Mouse (Mus musculus) right cerebral cortex, adult 18-20 months (tissue): ENCODE measurements around the gene Mvp.

Experiments used
- DNase-seq: peaks from one replicate; pipeline ENCODE4 v3.0.0; 2022; ENCODE audit warnings: mixed read lengths

The Mvp gene

GRCm38 (mm10) chr7:126986319-126986718 lies 28.1 kb downstream of the Mvp start:
- peak; percentile 67 for DNase-seq

GRCm38 (mm10) chr7:126984667-126985444 lies 29.6 kb downstream of the Mvp start:
- peak; percentile 75 for DNase-seq

GRCm38 (mm10) chr7:126983113-126983512 lies 31.3 kb downstream of the Mvp start:
- DNase-seq = no peak

GRCm38 (mm10) chr7:126982054-126982453 lies 32.4 kb downstream of the Mvp start:
- DNase-seq = no peak

GRCm38 (mm10) chr7:126981601-126982000 lies 32.8 kb downstream of the Mvp start:
- DNase-seq = no peak

GRCm38 (mm10) chr7:126978841-126979240 lies 35.6 kb downstream of the Mvp start:
- DNase-seq = no peak

GRCm38 (mm10) chr7:126976878-126977459 lies 37.5 kb downstream of the Mvp start:
- no peak for DNase-seq

GRCm38 (mm10) chr7:126975950-126976866 lies 38.2 kb downstream of the Mvp start, which contains the start of gene Cdiptos:
Cdiptos (minus strand) TSS chr7:126976098.
- peak; percentile 95 for DNase-seq

GRCm38 (mm10) chr7:126975893-126975949 lies 38.7 kb downstream of the Mvp start, which contains the start of gene Cdipt:
Cdipt (plus strand) TSS chr7:126975914.
- no peak for DNase-seq

- DNase-seq = no peak
Measured at GRCm38 (mm10) chr7:126975493-126975892, 38.9 kb downstream of the Mvp start.

- DNase-seq = no peak
Measured at GRCm38 (mm10) chr7:126967361-126967760, 47.1 kb downstream of the Mvp start.

- DNase-seq = no peak
Measured at GRCm38 (mm10) chr7:126965568-126965967, 48.9 kb downstream of the Mvp start.

GRCm38 (mm10) chr7:126963548-126964286 lies 50.7 kb downstream of the Mvp start:
- no peak for DNase-seq

GRCm38 (mm10) chr7:126961965-126962364 lies 52.5 kb downstream of the Mvp start:
- no peak for DNase-seq

GRCm38 (mm10) chr7:126961095-126961494 lies 53.3 kb downstream of the Mvp start:
- DNase-seq = no peak

- no peak for DNase-seq
Measured at GRCm38 (mm10) chr7:126959780-126960179, 54.6 kb downstream of the Mvp start.

GRCm38 (mm10) chr7:126955125-126955524 lies 59.3 kb downstream of the Mvp start:
- no peak for DNase-seq

GRCm38 (mm10) chr7:126952646-126953045 lies 61.8 kb downstream of the Mvp start:
- DNase-seq = no peak

- DNase-seq = no peak
Measured at GRCm38 (mm10) chr7:126951741-126952140, 62.7 kb downstream of the Mvp start.

- DNase-seq = peak; percentile 33
Measured at GRCm38 (mm10) chr7:126950647-126951615, 63.5 kb downstream of the Mvp start.

GRCm38 (mm10) chr7:126949793-126950646 lies 64.4 kb downstream of the Mvp start, which contains the start of gene Sez6l2:
Sez6l2 (plus strand) TSS chr7:126950563.
- peak; percentile 88 for DNase-seq
